Mouse (Mus musculus) embryonic facial prominence, embryonic 14.5 days (tissue): Measurements from ENCODE around the gene Prkce. TPM values are rescaled to one million over a fixed set of nuclear protein-coding genes. Genes with fewer than 3 reads are reported as not detected.
A peak's percentile ranks its signal among the peaks of the same experiment; 100 is the strongest.

Experiments
- ATAC-seq: fragments of 200-750 bp; cut with Nextera tagmentation; 2 replicates; pipeline ENCODE4 v1.8.0; 2017; ENCODE audit warnings: low read depth, moderate number of reproducible peaks, moderate TSS enrichment
- DNase-seq: peaks from one replicate; pipeline ENCODE4 v3.0.0-alpha.2; 2015; ENCODE audit warnings: low spot score
- H3K27ac ChIP-seq: fragments of 300-500 bp; sonication (generic); replicated peaks from 2 replicates; pipeline ENCODE4 v1.5.1; 2014; ENCODE audit warnings: low read depth, mild to moderate bottlenecking, low read length, moderate library complexity
- H3K27me3 ChIP-seq: fragments of 300-500 bp; sonication (generic); replicated peaks from 2 replicates; pipeline ENCODE4 v1.6.1; 2014; ENCODE audit warnings: low read length; ENCODE audit not compliant: control insufficient read depth, insufficient read depth
- H3K36me3 ChIP-seq: fragments of 300-500 bp; sonication (generic); 2 replicates; pipeline ENCODE4 v1.6.1; 2014; ENCODE audit warnings: low read length, mixed read lengths; ENCODE audit not compliant: control insufficient read depth, insufficient read depth
- H3K4me1 ChIP-seq: fragments of 300-500 bp; sonication (generic); 2 replicates; pipeline ENCODE4 v1.6.1; 2014; ENCODE audit warnings: antibody characterized with exemption, low read length; ENCODE audit not compliant: control insufficient read depth, insufficient read depth
- H3K4me2 ChIP-seq: fragments of 300-500 bp; sonication (generic); 2 replicates; pipeline ENCODE4 v1.6.1; 2014; ENCODE audit warnings: low read depth, mild to moderate bottlenecking, low read length, moderate library complexity, mixed read lengths
- H3K4me3 ChIP-seq: fragments of 300-500 bp; sonication (generic); 2 replicates; pipeline ENCODE4 v1.5.1; 2014; ENCODE audit warnings: low read depth, mild to moderate bottlenecking, low read length
- H3K9ac ChIP-seq: fragments of 300-500 bp; sonication (generic); 2 replicates; pipeline ENCODE4 v1.6.1; 2014; ENCODE audit warnings: low read depth, mild to moderate bottlenecking, low read length, moderate library complexity, mixed read lengths
- H3K9me3 ChIP-seq: fragments of 300-500 bp; sonication (generic); 2 replicates; pipeline ENCODE4 v1.6.1; 2016; ENCODE audit warnings: low read length; ENCODE audit not compliant: control insufficient read depth
- WGBS: fragments of 180-500 bp; shearing (Covaris S2); extraction: QIAGEN DNeasy Blood & Tissue Kit; methylation state at CpG from one replicate; pipeline ENCODE4 v1.1.7; 2014; 5-methylcytosine and 5-hydroxymethylcytosine counted together
- polyA plus RNA-seq: library from polyadenylated mRNA; unstranded; fragments of >200 nt; fragmentation: Nextera tagmentation; extraction: Ambion mirVana; gene quantifications from 2 replicates; pipeline ENCODE4 v1.2.1, GENCODE M21; 2014

Gene Prkce
- polyA plus RNA-seq, 1 experiment from 2014 or later = 9.7 TPM

GRCm38 (mm10) chr17:86366919-86367318 lies 199.3 kb downstream of the Prkce start:
- no peak for ATAC-seq
- Histone ChIP-seq H3K27ac (no peak overlapping the region), H3K9me3 (no peaks in the 10 kb centered on the region)

GRCm38 (mm10) chr17:86367676-86368075 lies 200.1 kb downstream of the Prkce start:
- no peaks in the 10 kb centered on the region for H3K27me3 ChIP-seq
- 13% methylated on average over 7 of the region's 7 CpGs for WGBS
- H3K4me2 ChIP-seq = no peak overlapping the region
- no peak overlapping the region for H3K4me3 ChIP-seq
- H3K27ac ChIP-seq = 0 out of 2 replicates have a peak overlapping the region, but pooled peaks have one; percentile 21
- peak; percentile 42 for DNase-seq
- H3K36me3 ChIP-seq = no peaks in the 10 kb centered on the region
- ATAC-seq = no peak
- H3K9ac ChIP-seq = no peak overlapping the region
- peaks cover 43% of the 10 kb centered on the region for H3K4me1 ChIP-seq
- H3K9me3 ChIP-seq = no peaks in the 10 kb centered on the region

More at GRCm38 (mm10) chr17:86366919-86367318, 199.3 kb downstream of the Prkce start:
- Histone ChIP-seq H3K4me3 (no peak overlapping the region), H3K4me2 (no peak overlapping the region), H3K4me1 (peaks cover 43% of the 10 kb centered on the region), H3K27me3 (no peaks in the 10 kb centered on the region), H3K9ac (no peak overlapping the region), H3K36me3 (no peaks in the 10 kb centered on the region)
- WGBS = 39% methylated on average over 10 of the region's 10 CpGs
- peak; percentile 69 for DNase-seq

GRCm38 (mm10) chr17:86370106-86370742 lies 202.6 kb downstream of the Prkce start:
- H3K27ac ChIP-seq = no peak overlapping the region
- H3K4me2 ChIP-seq = no peak overlapping the region
- no peaks in the 10 kb centered on the region for H3K36me3 ChIP-seq
- WGBS = 34% methylated on average over 8 of the region's 8 CpGs
- no peak overlapping the region for H3K4me3 ChIP-seq
- H3K9me3 ChIP-seq = no peaks in the 10 kb centered on the region
- H3K4me1 ChIP-seq = peaks cover 38% of the 10 kb centered on the region
- H3K27me3 ChIP-seq = no peaks in the 10 kb centered on the region
- no peak overlapping the region for H3K9ac ChIP-seq
- ATAC-seq = no peak
- DNase-seq = no peak

- Histone ChIP-seq H3K27me3 (no peaks in the 10 kb centered on the region), H3K27ac (peak overlapping the region; percentile 58; the same call in 1 of the 2 replicates), H3K9me3 (no peaks in the 10 kb centered on the region), H3K9ac (no peak overlapping the region), H3K36me3 (no peaks in the 10 kb centered on the region), H3K4me3 (no peak overlapping the region), H3K4me2 (no peak overlapping the region), H3K4me1 (peaks cover 38% of the 10 kb centered on the region)
- DNase-seq = peak; percentile 63
- WGBS = 43% methylated on average over 4 of the region's 4 CpGs
- ATAC-seq = no peak
Measured at GRCm38 (mm10) chr17:86371101-86371561, 203.5 kb downstream of the Prkce start.

GRCm38 (mm10) chr17:86376389-86376788 lies 208.8 kb downstream of the Prkce start:
- DNase-seq (no peak), ATAC-seq (no peak)
- WGBS = 80% methylated on average over 6 of the region's 6 CpGs
- Histone ChIP-seq H3K27me3 (no peaks in the 10 kb centered on the region), H3K4me1 (peaks cover 25% of the 10 kb centered on the region), H3K9me3 (no peaks in the 10 kb centered on the region), H3K36me3 (no peaks in the 10 kb centered on the region), H3K4me2 (no peak overlapping the region), H3K4me3 (no peak overlapping the region), H3K9ac (no peak overlapping the region), H3K27ac (no peak overlapping the region)

- WGBS = 71% methylated on average over 9 of the region's 9 CpGs
- peak; percentile 57 for DNase-seq
- H3K4me2 ChIP-seq = no peak overlapping the region
- H3K4me3 ChIP-seq = no peak overlapping the region
- H3K9ac ChIP-seq = no peak overlapping the region
- no peaks in the 10 kb centered on the region for H3K27me3 ChIP-seq
- H3K27ac ChIP-seq = no peak overlapping the region
- peaks cover 29% of the 10 kb centered on the region for H3K4me1 ChIP-seq
- no peaks in the 10 kb centered on the region for H3K9me3 ChIP-seq
- H3K36me3 ChIP-seq = no peaks in the 10 kb centered on the region
- ATAC-seq = no peak
Measured at GRCm38 (mm10) chr17:86377863-86378262, 210.3 kb downstream of the Prkce start.

GRCm38 (mm10) chr17:86378611-86379010 lies 211.0 kb downstream of the Prkce start:
- H3K4me1 ChIP-seq = peaks cover 36% of the 10 kb centered on the region
- no peak for DNase-seq
- H3K9ac ChIP-seq = no peak overlapping the region

GRCm38 (mm10) chr17:86379405-86380137 lies 212.0 kb downstream of the Prkce start:
- no peak overlapping the region for H3K9ac ChIP-seq
- H3K4me2 ChIP-seq = no peak overlapping the region
- H3K4me3 ChIP-seq = no peak overlapping the region
- H3K9me3 ChIP-seq = no peaks in the 10 kb centered on the region
- 18% methylated on average over 17 of the region's 17 CpGs for WGBS
- no peaks in the 10 kb centered on the region for H3K27me3 ChIP-seq
- H3K27ac ChIP-seq = no peak overlapping the region
- ATAC-seq (no peak), DNase-seq (peak; percentile 29)
- peaks cover 36% of the 10 kb centered on the region for H3K4me1 ChIP-seq
- no peaks in the 10 kb centered on the region for H3K36me3 ChIP-seq

More at GRCm38 (mm10) chr17:86378611-86379010, 211.0 kb downstream of the Prkce start:
- H3K9me3 ChIP-seq = no peaks in the 10 kb centered on the region
- ATAC-seq = no peak
- H3K4me3 ChIP-seq = no peak overlapping the region
- no peak overlapping the region for H3K4me2 ChIP-seq
- WGBS = 77% methylated on average over 11 of the region's 11 CpGs
- H3K27me3 ChIP-seq = no peaks in the 10 kb centered on the region
- no peak overlapping the region for H3K27ac ChIP-seq
- no peaks in the 10 kb centered on the region for H3K36me3 ChIP-seq
